Mouse (Mus musculus) adrenal gland, postnatal 4 days (tissue): Measurements from ENCODE around the gene Atoh8. TPM values are rescaled to one million over a fixed set of nuclear protein-coding genes. Genes with fewer than 3 reads are reported as not detected.

ENCODE experiments used
- DNase-seq, 2 experiments: peaks; one replicate each; pipeline ENCODE4 v3.0.0; 2021 to 2022; ENCODE audit warnings: low spot score in 2 of 2, mixed read lengths in 2 of 2
- long read RNA-seq, 2 experiments: library from polyadenylated mRNA; stranded (forward); transcript quantifications; one replicate each; pipeline ENCODE4 v2.0.0; 2021
- total RNA-seq, 2 experiments: library from RNA; stranded (reverse); gene quantifications; 2 replicates each; pipeline ENCODE4 v1.2.3; 2021

The Atoh8 gene
- 1 to 10 TPM; 3.8 to 4.1 TPM for total RNA-seq
- long read RNA-seq, experiment 1, transcript Atoh8-201 (3 exons, 2,355 nt), result major isoform, 5 of 6 reads
- long read RNA-seq, experiment 1, partial matches to known transcripts, result 0 of 6 reads
- long read RNA-seq, experiment 1, other reads (novel, unspliced or antisense), result 1 of 6 reads
- long read RNA-seq, experiment 2, transcript Atoh8-201 (3 exons, 2,355 nt), result major isoform, 8 of 10 reads
- long read RNA-seq, experiment 2, partial matches to known transcripts, result 1 of 10 reads
- long read RNA-seq, experiment 2, other reads (novel, unspliced or antisense), result 1 of 10 reads

DNA sequence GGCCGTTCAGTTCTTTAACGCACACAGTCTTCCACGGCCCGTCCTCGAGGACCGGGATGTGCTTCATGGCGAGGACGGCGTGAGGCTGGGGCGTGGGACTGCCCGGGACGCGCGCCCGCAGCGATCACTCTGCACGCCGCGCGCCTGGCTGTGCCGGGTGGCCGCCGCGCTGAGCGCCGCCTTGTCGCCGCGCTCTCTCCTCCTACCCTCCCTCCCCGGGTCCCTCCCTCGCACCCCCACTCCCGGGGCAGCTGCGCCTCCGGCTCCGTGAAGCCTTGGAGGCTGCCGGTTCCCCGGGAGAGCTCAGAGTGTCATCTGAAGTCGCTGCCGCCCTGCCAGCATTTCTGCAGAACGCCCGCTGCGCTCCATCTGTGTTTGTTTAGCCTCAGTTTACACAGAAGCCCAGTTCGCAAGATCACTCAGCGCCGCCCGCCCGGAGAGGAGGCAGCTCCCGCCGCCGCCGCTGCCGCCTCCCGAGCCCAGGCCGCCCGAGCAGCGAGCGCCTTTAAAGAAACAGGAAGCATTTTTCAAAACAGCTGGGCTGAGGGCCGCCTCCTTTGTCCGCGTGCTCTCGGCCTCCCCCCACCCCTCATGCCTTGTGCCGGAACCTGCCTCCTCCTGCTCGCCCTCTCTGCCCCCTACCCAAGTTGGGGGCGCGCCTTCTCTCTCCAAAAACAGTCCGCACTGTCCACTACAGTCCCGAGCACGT is at the start of gene Atoh8:
Gene Atoh8, minus strand, starts transcription at position 480 of the 709 bp plus-strand sequence.
- no peak for DNase-seq

DNA sequence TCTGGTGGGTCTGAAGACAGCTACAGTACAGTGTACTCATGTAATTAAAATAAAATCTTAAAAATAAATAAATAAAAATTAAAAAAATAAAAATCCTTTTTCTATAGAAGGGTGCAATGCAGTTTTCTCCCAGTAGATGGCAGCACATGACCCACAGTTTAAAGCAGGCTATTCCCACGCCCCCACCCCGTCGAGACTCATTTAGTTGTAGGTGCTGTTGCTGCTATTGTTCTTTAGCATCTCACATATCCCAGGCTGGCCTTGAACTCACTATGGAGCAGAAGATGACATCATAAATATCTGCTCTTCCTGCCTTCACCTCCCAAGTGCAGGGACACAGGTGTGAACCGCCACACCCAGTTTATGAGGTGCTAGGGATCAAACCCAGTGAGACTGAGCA is 48.5 kb upstream of the Atoh8 start:
- DNase-seq, result no peak

DNA sequence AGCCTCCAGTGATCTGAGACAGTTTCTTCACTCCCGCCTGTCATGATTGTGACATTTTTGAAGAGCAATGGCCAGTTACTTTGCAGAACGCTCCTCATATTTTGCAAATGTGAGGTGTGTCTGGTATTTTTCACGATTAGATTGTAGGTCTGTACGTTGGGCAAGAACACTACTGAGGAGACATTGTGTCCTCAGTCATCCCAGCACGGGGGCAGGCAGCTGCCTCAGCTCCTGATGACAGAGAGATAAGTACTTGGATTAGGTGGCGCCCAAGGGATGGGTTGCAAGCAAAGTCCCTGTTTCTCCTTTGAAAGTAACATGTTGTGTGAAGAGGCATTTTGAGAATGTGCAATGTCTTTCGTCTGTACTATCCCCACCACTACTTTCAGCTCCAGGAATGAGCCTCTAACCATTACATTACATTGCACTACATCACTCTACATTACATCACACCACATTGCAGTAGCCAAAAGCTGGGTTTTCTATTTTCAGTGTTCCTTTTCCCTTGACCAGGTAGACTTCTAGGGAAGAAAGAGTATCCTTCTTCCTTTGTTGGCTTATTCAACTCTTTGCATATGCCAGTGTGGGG is 45.1 kb upstream of the Atoh8 start:
- DNase-seq, result no peak

DNA sequence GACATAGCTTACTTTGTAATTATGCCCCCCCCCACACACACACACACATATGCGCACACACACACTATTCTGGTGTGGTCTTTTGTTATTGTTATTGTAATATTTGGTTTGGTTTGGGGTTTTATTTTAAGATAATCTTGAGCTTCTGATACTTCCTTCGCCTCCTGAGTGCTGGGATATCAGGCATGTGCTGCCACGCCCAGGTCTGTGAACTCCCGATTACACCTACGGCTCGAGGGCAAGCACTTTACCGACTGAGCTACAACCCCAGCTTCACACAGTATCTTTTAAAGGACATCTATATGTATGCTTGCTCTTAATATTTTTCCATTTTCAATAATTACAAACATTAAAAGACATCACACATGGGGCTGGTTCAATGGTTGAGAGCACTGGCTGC is 44.1 kb upstream of the Atoh8 start:
- no peak for DNase-seq

DNA sequence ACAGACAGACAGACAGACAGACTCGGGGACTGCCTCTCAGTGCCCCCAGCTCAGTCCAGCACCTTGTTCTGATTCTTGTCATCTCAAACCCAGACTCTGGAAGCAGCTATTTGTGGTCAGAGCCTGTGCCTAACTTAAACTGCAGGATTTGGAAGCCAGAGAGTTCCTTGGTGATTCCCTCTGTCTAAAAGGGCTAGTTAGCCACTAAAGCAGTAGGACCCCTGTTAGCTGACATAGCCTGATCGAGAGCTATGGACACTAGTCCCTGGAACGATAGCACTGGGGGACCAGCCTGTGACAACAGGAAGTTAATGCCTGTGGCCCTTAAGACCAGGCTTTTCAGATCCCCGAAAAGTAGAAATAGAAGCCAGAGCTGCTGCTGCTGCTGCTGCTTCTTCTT is 43.5 kb upstream of the Atoh8 start:
- no peak for DNase-seq

DNA sequence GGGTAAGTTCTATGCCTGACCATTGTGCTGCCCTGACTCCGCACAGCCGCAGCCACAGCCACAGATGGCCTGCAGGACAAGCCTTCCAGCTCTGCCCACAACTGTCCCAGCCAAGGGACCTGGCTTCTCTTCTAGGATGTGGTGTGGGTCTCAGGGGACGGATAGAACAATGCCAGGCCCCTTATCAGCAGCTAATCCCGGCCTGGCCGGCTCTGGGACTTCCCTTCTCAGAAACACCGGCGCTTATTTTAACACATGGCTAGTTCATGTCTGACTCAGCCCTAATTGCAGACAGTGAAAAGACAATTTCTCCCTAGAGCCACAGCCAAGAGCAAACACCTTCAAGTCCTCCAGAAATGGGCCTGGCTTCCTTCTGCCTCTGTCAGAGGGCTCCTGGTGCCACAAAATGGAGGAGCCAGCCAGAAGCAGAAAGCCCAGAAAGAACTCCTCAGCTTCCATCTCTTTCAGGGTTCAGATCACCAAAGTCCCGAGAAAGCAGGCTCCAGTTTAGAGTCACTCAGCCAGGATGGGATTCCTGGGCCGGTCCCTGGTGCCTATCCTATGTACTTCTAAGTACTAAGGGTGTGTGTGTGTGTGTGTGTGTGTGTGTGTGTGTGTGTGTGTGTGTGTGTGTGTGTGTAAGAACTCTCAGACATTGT is 42.3 kb upstream of the Atoh8 start:
- no peak for DNase-seq

DNA sequence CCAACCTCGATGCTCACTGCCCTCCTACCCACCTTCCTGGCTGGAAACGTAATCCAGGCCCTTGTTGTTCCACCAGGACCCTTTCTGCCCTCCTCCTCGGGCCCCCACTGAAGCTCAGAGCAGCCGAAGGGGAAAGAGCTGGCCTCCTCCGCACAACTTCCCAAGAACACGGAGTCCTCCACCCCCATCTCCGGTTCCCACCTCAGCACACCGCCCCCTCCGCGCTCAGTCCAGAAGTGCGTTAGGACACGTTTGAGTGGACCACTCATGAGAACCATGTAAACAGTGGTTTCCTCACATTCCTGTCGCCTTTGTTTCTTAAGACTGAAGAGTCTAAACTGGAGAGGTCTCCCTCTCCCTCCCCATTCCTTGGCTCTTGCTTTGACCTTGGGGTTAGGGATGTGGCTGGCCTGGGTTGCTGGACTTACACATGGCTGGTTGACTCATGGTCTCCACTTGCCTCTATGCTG is 41.6 kb upstream of the Atoh8 start:
- no peak for DNase-seq

DNA sequence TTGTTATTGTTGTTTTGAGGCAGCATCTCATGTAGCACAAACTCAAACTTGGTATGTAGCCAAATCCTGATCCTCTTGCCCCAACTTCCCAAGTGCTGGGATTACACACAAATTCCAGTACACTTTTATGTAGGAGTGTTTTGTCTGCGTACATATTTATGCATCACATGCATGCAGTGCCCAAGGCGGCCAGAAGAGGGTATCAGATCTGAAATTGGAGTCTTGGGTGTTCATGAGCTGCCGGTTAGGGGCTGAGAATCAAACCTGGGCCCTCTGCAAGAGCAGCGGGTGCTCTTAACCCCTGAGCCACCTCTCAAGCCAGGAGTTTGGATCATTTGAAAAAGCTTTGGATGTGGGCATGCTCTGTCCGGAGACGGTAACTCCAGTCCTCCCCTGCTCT is 40.8 kb upstream of the Atoh8 start:
- DNase-seq, result no peak

DNA sequence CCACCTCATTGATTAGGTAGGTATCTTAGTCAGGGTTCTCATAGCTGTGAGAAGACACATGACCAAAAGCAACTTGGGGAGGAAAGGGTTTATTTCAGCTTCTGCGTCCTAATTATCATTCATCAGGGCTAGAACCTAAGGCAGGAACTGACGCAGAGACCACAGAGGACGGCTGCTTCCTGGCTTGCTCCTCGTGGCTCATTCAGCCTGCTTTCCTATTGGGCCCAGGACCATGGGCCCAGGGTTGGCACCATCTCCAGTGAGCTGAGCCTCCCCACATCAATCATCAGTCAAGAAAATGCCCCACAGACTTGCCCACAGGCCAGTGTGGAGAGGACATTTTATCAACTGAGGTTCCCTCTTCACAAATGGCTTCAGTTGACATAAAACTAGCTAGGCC is 40.1 kb upstream of the Atoh8 start:
- DNase-seq, result no peak

DNA sequence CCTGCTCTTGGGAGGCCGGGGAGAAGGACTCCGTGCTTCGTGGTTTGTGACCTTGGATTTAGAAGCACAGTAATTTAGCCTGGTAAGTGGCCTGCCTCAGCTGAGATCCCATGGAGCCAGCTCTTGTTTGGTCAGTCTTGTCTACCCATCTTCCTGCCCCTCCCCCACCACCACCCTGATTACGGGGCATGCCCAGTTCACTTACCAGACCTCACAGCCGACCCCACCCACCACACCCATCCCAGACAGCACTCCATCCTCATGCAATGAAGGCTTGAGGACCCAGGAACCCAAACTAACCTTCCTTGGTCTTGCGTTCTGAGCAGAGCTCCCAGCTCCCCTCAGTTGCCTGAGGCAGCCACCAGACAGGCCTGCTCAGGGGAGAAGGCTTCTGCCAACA is 37.8 kb upstream of the Atoh8 start:
- DNase-seq, result no peak

DNA sequence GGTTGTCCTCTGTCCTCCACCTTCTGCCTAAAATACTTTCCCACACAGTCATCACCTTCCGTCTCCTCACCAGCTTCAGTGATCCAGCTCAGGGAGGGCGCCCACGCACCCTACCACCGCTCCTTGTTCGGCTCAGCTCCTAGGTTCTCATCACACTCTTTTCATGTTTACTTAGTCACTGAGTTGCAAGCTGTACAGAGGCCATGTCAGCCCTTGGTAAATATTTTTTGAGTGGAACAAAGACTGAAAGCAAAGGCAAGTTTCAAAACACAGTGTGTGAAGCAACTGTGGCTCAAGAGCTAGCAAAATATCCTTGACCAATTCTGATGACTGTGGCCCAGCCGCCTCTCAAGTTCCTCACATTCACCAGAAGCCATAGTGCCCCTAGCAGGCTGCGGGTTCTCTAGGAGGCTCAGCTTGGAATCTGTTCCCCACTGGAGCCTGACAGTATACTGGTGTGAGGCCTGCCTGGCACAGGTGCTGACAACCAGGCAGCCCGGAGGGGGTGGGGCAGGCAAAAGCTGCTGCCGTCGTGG is 36.9 kb upstream of the Atoh8 start:
- no peak for DNase-seq

DNA sequence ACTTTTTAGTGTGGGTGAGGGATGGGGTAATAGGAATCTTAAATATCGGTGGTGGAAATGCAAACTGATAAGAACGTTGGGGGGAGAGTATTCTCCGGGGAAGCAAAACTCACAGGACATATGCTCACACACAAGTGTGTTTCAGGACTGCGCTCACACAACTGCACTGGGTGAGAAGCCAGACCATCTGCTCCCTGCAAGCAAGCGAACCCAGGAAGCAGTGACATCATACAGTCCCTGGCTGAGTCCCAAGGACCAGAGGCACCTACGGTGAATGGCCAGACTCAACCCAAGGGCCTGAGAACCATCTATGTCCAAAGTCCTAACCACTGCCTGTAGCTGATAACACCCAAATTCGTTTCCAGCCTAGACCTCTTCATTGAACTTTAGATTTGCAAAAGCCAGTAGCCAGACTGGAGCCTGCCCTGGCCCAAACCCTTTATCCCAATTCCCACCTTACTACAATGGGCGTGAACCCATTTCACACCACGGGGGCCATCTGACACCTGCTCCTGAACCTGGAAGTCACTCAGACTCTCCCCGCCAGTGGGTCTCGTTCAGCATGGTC is 35.7 kb upstream of the Atoh8 start:
- no peak for DNase-seq

DNA sequence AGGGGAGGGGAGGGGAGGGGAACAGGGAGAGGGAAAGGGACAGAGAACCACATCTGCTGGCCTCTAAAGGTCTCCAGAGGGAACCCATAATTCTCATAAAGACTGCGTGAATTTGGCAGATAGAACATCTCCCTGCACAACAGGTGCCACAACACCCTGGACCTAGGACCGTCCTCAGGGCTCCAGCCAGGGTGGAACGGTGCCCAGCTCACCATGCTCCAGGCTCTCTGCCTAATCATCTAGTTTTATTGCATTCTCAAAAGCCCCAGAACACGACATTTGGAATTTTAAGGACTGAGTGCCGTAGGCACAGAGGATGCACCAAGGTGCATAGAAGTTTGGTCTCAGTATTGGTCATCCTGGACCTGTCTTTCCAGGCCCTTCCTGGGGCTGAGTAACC is 34.9 kb upstream of the Atoh8 start:
- no peak for DNase-seq

DNA sequence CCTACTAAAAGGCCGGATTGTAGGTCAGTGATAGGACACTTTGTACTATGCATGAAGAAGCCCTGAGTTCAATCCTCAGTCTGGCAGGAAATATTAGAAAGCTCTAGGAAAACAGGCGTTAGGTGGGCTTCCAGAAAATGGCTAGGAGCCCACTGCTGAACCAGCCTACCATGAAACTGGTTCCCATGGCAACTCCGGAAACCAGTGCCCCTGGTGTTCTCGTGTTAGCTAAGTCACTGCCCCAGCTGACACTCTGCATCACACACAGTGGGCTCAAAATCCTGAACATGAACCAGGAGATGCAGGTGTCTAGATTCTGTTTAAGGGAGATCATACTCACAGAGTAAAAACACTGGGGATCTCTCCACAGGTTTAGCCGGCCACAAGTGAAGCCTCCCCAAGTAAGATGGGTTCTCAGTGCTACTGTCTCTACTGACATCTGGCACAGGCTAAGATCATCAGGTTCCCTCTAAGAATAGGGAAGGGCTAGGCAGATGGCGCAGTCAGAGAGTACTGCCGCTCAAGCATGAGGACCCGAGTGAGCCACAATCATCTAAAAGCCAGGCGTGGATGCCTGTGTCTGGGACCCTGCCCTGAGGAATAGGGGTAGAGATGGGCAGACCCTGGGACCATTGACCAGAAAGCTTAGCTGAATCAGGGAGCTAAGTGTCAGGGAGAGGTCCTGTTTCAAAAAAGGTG is 32.9 kb upstream of the Atoh8 start:
- DNase-seq, result no peak

DNA sequence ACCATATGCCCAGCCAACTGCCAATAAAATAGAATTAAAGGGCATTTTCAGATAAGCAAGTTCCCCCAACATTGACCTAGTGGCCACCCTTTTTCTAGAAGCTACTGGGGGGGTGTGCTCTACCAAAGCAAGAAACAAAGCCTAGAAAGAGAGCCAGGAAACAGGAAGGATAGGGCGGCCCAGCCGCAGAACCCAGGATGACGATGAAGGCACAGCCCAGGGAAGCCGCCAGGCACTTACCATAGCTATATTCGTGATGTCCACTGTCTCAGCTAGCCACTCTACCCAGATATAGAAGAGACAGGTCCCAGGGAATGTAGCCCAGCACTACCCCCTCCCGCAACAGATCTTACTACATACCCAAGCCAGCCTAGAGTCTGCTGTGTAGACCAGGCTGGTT is 30.3 kb upstream of the Atoh8 start:
- no peak for DNase-seq

DNA sequence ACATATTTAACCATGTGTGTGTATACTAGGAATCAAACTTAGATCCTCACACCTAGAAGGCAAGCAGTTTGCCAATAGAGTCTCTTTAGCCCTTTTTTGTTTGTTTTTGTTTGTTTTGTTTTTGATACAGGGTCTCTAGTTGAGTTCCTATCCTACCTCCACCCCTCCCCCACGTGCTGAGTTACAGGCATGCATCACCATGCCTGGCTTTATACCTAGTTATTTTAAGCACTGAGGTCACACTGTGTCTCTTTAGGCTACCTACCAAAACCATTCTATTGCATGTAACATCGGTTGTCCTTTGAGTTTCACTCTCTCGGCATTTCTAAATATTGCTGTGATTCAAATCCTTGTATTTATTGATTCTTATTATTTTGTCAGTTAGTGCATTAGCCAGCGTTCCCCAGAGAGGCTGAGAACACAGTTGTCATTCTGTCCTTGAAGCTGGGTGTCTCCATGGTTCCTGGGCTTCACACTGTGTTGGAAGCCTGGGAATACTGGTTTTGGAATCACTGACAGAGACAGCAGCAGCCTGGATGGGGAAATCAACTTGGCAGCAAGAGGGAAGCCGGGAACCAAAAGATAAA is 28.4 kb upstream of the Atoh8 start:
- no peak for DNase-seq

DNA sequence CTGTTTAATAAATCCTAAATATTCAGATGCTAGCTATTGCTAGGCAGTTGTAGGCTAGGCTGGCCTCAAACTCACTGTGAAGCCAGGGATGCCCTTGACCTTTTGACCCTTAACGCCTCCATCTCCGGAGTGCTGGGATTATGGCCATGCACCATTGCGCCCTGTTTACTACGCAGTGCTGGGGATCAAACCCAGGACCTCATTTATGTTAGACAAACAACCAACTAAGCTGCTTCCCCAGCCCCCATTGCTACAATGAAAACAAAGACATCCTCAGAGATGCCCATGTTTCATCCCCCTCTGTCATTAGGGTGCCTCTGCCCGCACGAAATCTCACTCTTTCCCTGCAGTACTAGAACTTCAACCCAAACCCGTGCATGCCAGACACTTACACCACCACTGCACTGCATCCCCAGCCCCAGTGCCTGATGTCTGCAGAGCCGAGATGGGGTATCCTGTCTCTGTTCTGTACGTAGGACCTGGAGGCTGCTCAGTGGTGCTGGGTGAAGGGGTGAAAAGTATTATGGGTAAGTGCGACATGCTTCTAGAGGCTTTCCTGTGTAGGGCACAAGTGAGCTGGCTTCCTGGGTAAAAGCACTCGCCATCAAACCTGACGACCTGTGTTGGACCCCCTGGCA is 26.4 kb upstream of the Atoh8 start:
- DNase-seq, result no peak

DNA sequence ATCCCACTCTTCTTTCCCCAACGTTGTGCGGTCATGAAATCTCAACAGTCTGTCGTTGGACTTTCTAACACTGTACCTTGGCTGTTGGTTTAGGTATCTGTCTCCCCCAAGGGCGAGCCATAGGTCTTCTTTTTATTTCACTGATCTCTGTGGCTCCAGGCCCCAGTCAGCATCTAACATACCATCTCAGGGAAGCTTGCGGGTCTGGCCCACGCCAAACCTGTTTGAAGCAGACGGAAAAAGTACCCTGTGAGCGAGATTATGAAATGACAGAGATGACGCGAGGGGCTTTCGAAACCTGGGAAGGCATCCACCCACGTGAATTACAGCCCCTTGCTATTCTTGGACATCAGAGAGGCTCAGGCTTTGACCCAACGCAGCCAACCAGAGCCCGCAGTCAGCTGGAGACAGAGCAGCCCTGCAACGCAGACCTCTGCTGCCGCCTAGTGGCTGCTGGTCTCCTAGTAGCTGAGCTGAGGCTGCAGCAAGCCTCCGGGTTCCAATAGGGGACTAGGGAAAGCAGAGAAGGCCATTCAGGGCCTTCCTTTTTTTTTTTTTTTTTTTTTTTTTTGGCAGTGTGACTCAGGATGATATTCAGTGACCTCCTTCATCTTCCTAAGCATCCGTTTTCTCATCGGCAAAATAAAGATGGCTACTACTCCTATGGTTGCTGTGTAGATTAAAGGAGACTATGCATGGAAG is 25.8 kb upstream of the Atoh8 start:
- DNase-seq, result peak; percentile 79 to 82

DNA sequence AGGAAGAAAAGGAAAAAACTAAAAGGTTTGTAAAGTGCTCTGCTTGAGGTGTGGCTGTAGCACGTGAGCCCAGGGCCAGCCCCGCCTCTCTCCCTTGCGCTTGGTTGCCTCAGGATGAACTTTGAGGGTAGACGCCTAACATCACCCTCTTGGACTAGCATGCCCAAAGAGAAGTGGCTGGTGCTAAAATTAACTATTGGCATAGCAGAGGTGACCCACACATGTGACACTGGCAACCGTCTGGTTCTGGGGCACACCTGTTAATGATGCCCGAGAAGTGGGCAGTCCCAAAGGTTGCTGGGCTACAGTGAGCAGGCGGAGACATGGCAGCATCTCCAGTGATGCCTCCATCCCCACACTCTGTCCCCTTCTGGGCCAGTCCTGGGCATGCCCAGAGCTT is 24.1 kb upstream of the Atoh8 start:
- no peak for DNase-seq
